Mouse (Mus musculus) thymus, adult 2 months (tissue): ENCODE data around the gene Ppm1m.

Source experiments
- CTCF ChIP-seq: fragments of 200-500 bp; IDR thresholded peaks from 2 replicates; pipeline ENCODE4 v1.5.1; 2012; ENCODE audit warnings: mild to moderate bottlenecking, control low read depth, low read length, moderate library complexity, borderline replicate concordance; ENCODE audit not compliant: control insufficient read depth, poor library complexity, insufficient read depth; ENCODE audit errors: extremely low read depth
- POLR2A ChIP-seq: fragments of 200-500 bp; IDR thresholded peaks from 2 replicates; pipeline ENCODE4 v1.6.1; 2012; ENCODE audit warnings: mild to moderate bottlenecking, low read length, control low read depth, moderate library complexity; ENCODE audit not compliant: control insufficient read depth, poor library complexity, insufficient read depth; ENCODE audit errors: extremely low read depth

GRCm38 (mm10) chr9:106242813-106243488 lies 43.4 kb upstream of the Ppm1m start:
- TF ChIP-seq POLR2A (no peak), CTCF (no peak)
